Mouse (Mus musculus): Measurements from ENCODE around the gene Capg.
"Not testable (repeated sequence)": the region's sequence is repeated elsewhere in the genome, so short reads cannot be mapped to it uniquely, and the experiment has no call there.

Capg gene

GRCm38 (mm10) chr6:72533555-72533954 is 10.6 kb upstream of the Capg start:
- DNase-seq: not testable (repeated sequence)

- peak; percentile 90 to 92 for DNase-seq
These were observed 10.0 kb upstream of the Capg start for GRCm38 (mm10) chr6:72534035-72534809.

GRCm38 (mm10) chr6:72535165-72535564 is 9.0 kb upstream of the Capg start:
- peak; percentile 87 to 91 for DNase-seq

GRCm38 (mm10) chr6:72537998-72538500 is 6.1 kb upstream of the Capg start:
- no peak for DNase-seq

GRCm38 (mm10) chr6:72538562-72539031 is 5.6 kb upstream of the Capg start:
- DNase-seq: peak; percentile 90 to 93

GRCm38 (mm10) chr6:72543265-72543850 is 833 bp upstream of the Capg start:
- DNase-seq: no peak

- no peak for DNase-seq
These were observed 1.2 kb downstream of the Capg start for GRCm38 (mm10) chr6:72545377-72545776.

GRCm38 (mm10) chr6:72547121-72547520 is 2.9 kb downstream of the Capg start:
- DNase-seq: no peak

- no peak for DNase-seq
These were observed 3.7 kb downstream of the Capg start for GRCm38 (mm10) chr6:72547862-72548261.

GRCm38 (mm10) chr6:72549041-72549580 is 4.9 kb downstream of the Capg start:
- no peak for DNase-seq

- no peak for DNase-seq
These were observed 5.8 kb downstream of the Capg start for GRCm38 (mm10) chr6:72550025-72550424.

- DNase-seq: no peak
These were observed 6.4 kb downstream of the Capg start for GRCm38 (mm10) chr6:72550503-72551100.

GRCm38 (mm10) chr6:72552171-72553078 is 8.2 kb downstream of the Capg start:
- peak; percentile 58 to 73 for DNase-seq

GRCm38 (mm10) chr6:72553079-72553412 is 8.9 kb downstream of the Capg start:
- no peak for DNase-seq

GRCm38 (mm10) chr6:72560801-72561200 is 16.6 kb downstream of the Capg start:
- no peak for DNase-seq

- DNase-seq: no peak
These were observed 18.3 kb downstream of the Capg start for GRCm38 (mm10) chr6:72562486-72562885.

- peak; percentile 29 to 43 for DNase-seq
These were observed 18.7 kb downstream of the Capg start for GRCm38 (mm10) chr6:72562894-72563293.

GRCm38 (mm10) chr6:72565506-72565905 is 21.3 kb downstream of the Capg start:
- no peak for DNase-seq

- DNase-seq: peak; percentile 94 to 96
These were observed 21.9 kb downstream of the Capg start for GRCm38 (mm10) chr6:72566044-72566443.

- DNase-seq: peak in 1 of 2 experiments; percentile 24
These were observed 23.3 kb downstream of the Capg start for GRCm38 (mm10) chr6:72567508-72567907.

- no peak for DNase-seq
These were observed 24.5 kb downstream of the Capg start for GRCm38 (mm10) chr6:72568736-72569135.

GRCm38 (mm10) chr6:72570644-72571397 is 26.6 kb downstream of the Capg start:
- no peak for DNase-seq

Measured in cerebellum, postnatal 10 days (tissue).